In the genomic region with DNA sequence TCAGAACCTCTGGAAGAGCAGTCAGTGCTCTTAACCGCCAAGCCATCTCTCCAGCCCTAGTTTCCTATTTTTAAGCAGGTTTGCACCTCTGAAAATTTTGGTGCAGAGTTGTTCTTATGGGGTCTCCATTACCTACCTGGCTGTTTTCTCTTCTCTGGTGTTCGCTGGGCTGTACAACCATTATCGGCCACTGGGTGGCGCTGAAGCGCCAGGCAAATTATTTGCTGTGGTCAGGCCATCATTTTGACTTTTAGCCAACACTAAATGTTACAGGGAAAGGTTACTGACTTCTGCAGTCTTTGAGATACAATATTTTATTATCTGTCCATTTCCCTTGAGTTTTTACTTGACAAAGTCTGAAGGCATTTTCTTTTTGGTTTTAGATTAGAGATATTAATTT, we compare ENCODE assay signal across 8 mouse cellular contexts.
DNase-seq lines count a peak whose midpoint lies in the region; ATAC-seq and TF ChIP-seq lines count a peak whose summit lies in the region.

No protein-coding gene starts in this region.

- ATAC-seq in forebrain, embryonic 16.5 days, result no peak
- peak; percentile 56 for ATAC-seq in inflammation-experienced regulatory T-cells, adult 6 months
- ATAC-seq in liver, embryonic 14.5 days (ENCODE audit: insufficient read depth), result no peak

- H3K27me3 ChIP-seq in forebrain, embryonic 10.5 days (ENCODE audit: poor library complexity, severe bottlenecking), result no peaks in the 10 kb centered on the region
- H3K27me3 ChIP-seq in forebrain, embryonic 16.5 days (replicated peaks; ENCODE audit: control insufficient read depth, insufficient read depth, low read length), result no peaks in the 10 kb centered on the region
- H3K27me3 ChIP-seq in liver, embryonic 14.5 days (ENCODE audit: control insufficient read depth, insufficient read depth, low read length), result no peaks in the 10 kb centered on the region

- no peaks in the 10 kb centered on the region for H3K4me1 ChIP-seq in forebrain, embryonic 10.5 days
- no peaks in the 10 kb centered on the region for H3K4me1 ChIP-seq in forebrain, embryonic 16.5 days (replicated peaks; ENCODE audit: control insufficient read depth, insufficient read depth, low read length)
- no peaks in the 10 kb centered on the region for H3K4me1 ChIP-seq in liver, embryonic 14.5 days (replicated peaks; ENCODE audit: control insufficient read depth in 2 of 2, insufficient read depth in 2 of 2, low read length in 1 of 2)

- no peak overlapping the region for H3K27ac ChIP-seq in forebrain, embryonic 10.5 days
- H3K27ac ChIP-seq in forebrain, embryonic 16.5 days (ENCODE audit: low read length), result no peak overlapping the region
- no peak overlapping the region for H3K27ac ChIP-seq in liver, embryonic 14.5 days

- no peak overlapping the region for H3K4me2 ChIP-seq in forebrain, embryonic 16.5 days (ENCODE audit: low read length)
- no peak overlapping the region for H3K4me2 ChIP-seq in liver, embryonic 14.5 days (ENCODE audit: low read depth)

- no peaks in the 10 kb centered on the region for H3K36me3 ChIP-seq in forebrain, embryonic 10.5 days (replicated peaks)
- no peaks in the 10 kb centered on the region for H3K36me3 ChIP-seq in forebrain, embryonic 16.5 days (ENCODE audit: control insufficient read depth, insufficient read depth)
- no peaks in the 10 kb centered on the region for H3K36me3 ChIP-seq in liver, embryonic 14.5 days (replicated peaks; ENCODE audit: control insufficient read depth, insufficient read depth, low read depth)

- H3K4me3 ChIP-seq in forebrain, embryonic 10.5 days, result no peak overlapping the region
- H3K4me3 ChIP-seq in forebrain, embryonic 16.5 days (replicated peaks; ENCODE audit: low read length), result no peak overlapping the region
- no peak overlapping the region for H3K4me3 ChIP-seq in liver, embryonic 14.5 days (ENCODE audit: insufficient read depth in 1 of 2, low read depth in 2 of 2, low read length in 2 of 2)

- TF ChIP-seq EP300 in liver, embryonic 14.5 days (IDR thresholded peaks at IDR 0.05; ENCODE audit: low read depth), result no peak

- 6% methylated on average over 5 of the region's 5 CpGs for WGBS in forebrain, embryonic 10.5 days
- whole genome bisulfite sequencing in forebrain, embryonic 16.5 days, result 3% methylated on average over 5 of the region's 5 CpGs
- WGBS in liver, embryonic 14.5 days (ENCODE audit: insufficient replicate concordance), result 6% methylated on average over 5 of the region's 5 CpGs

- no peak overlapping the region for H3K9ac ChIP-seq in forebrain, embryonic 16.5 days (replicated peaks; ENCODE audit: low read depth, low read length)
- H3K9ac ChIP-seq in liver, embryonic 14.5 days (replicated peaks), result no peak overlapping the region

- TF ChIP-seq CTCF in liver, embryonic 14.5 days (IDR thresholded peaks at IDR 0.05; ENCODE audit: low read depth), result peak; percentile 85

- peak; percentile 63 for DNase-seq in forebrain, embryonic 10.5 days (ENCODE audit: extremely low spot score, low spot score)
- peak; percentile 54 to 62 for DNase-seq in B cell, adult 2 months
- peak; percentile 72 for DNase-seq in adrenal gland, postnatal 25 days
- DNase-seq in embryo, embryonic 9.5 days (ENCODE audit: extremely low spot score), result peak; percentile 69
- peak; percentile 7 to 24 (median 7) for DNase-seq in liver, embryonic 14.5 days (ENCODE audit: low read depth in 3 of 3, low spot score in 3 of 3)
- peak; percentile 52 to 78 for DNase-seq in spleen, postnatal 10 days (ENCODE audit: low spot score in 2 of 2)

- H3K9me3 ChIP-seq in forebrain, embryonic 10.5 days, result no peaks in the 10 kb centered on the region
- H3K9me3 ChIP-seq in forebrain, embryonic 16.5 days (ENCODE audit: control insufficient read depth, low read length), result no peaks in the 10 kb centered on the region
- no peaks in the 10 kb centered on the region for H3K9me3 ChIP-seq in liver, embryonic 14.5 days (ENCODE audit: control insufficient read depth, low read length)

Comparison
In these comparisons a context has a peak if more than half of its experiments do, and no peak if none do; other contexts are left out.
1. DNase-seq: peak in every context shown above with its lines; median percentile 72 in adrenal gland, postnatal 25 days; 69 in embryo, embryonic 9.5 days; 65 in spleen, postnatal 10 days; 63 in forebrain, embryonic 10.5 days; 58 in B cell, adult 2 months; 7 in liver, embryonic 14.5 days.